Mouse (Mus musculus) embryonic facial prominence, embryonic 14.5 days (tissue): ENCODE measurements around the gene Rps6kb2. TPM values are rescaled to one million over a fixed set of nuclear protein-coding genes. Genes with fewer than 3 reads are reported as not detected.

Experiments used
- ATAC-seq: fragments of 200-750 bp; cut with Nextera tagmentation; 2 replicates; pipeline ENCODE4 v1.8.0; 2017; ENCODE audit warnings: low read depth, moderate number of reproducible peaks, moderate TSS enrichment
- DNase-seq: peaks from one replicate; pipeline ENCODE4 v3.0.0-alpha.2; 2015; ENCODE audit warnings: low spot score
- H3K27ac ChIP-seq: fragments of 300-500 bp; sonication (generic); replicated peaks from 2 replicates; pipeline ENCODE4 v1.5.1; 2014; ENCODE audit warnings: low read depth, mild to moderate bottlenecking, low read length, moderate library complexity
- H3K27me3 ChIP-seq: fragments of 300-500 bp; sonication (generic); replicated peaks from 2 replicates; pipeline ENCODE4 v1.6.1; 2014; ENCODE audit warnings: low read length; ENCODE audit not compliant: control insufficient read depth, insufficient read depth
- H3K36me3 ChIP-seq: fragments of 300-500 bp; sonication (generic); 2 replicates; pipeline ENCODE4 v1.6.1; 2014; ENCODE audit warnings: low read length, mixed read lengths; ENCODE audit not compliant: control insufficient read depth, insufficient read depth
- H3K4me1 ChIP-seq: fragments of 300-500 bp; sonication (generic); 2 replicates; pipeline ENCODE4 v1.6.1; 2014; ENCODE audit warnings: antibody characterized with exemption, low read length; ENCODE audit not compliant: control insufficient read depth, insufficient read depth
- H3K4me2 ChIP-seq: fragments of 300-500 bp; sonication (generic); 2 replicates; pipeline ENCODE4 v1.6.1; 2014; ENCODE audit warnings: low read depth, mild to moderate bottlenecking, low read length, moderate library complexity, mixed read lengths
- H3K4me3 ChIP-seq: fragments of 300-500 bp; sonication (generic); 2 replicates; pipeline ENCODE4 v1.5.1; 2014; ENCODE audit warnings: low read depth, mild to moderate bottlenecking, low read length
- H3K9ac ChIP-seq: fragments of 300-500 bp; sonication (generic); 2 replicates; pipeline ENCODE4 v1.6.1; 2014; ENCODE audit warnings: low read depth, mild to moderate bottlenecking, low read length, moderate library complexity, mixed read lengths
- H3K9me3 ChIP-seq: fragments of 300-500 bp; sonication (generic); 2 replicates; pipeline ENCODE4 v1.6.1; 2016; ENCODE audit warnings: low read length; ENCODE audit not compliant: control insufficient read depth
- WGBS: fragments of 180-500 bp; shearing (Covaris S2); extraction: QIAGEN DNeasy Blood & Tissue Kit; methylation state at CpG from one replicate; pipeline ENCODE4 v1.1.7; 2014; 5-methylcytosine and 5-hydroxymethylcytosine counted together
- polyA plus RNA-seq: library from polyadenylated mRNA; unstranded; fragments of >200 nt; fragmentation: Nextera tagmentation; extraction: Ambion mirVana; gene quantifications from 2 replicates; pipeline ENCODE4 v1.2.1, GENCODE M21; 2014

The Rps6kb2 gene
- polyA plus RNA-seq, 1 experiment from 2014 or later: 34.1 TPM

- Histone ChIP-seq H3K4me3 (peak within 1 kb of the TSS; percentile 94), H3K9me3 (no peaks in the 10 kb centered on the region), H3K9ac (peak within 1 kb of the TSS; percentile 96), H3K27ac (peak within 1 kb of the TSS; percentile 91), H3K4me1 (peaks cover 17% of the 10 kb centered on the region), H3K4me2 (peak within 1 kb of the TSS; percentile 91), H3K27me3 (no peaks in the 10 kb centered on the region), H3K36me3 (peaks cover 34% of the 10 kb centered on the region)
- peak; percentile 96 for DNase-seq
- ATAC-seq: peak; percentile 93
- WGBS: 8% methylated on average over 30 of the region's 47 CpGs
These were observed 28.5 kb upstream of the Rps6kb2 start, which contains the start of gene Ppp1ca for GRCm38 (mm10) chr19:4191528-4192250. TSS of gene Ppp1ca (plus strand) at chr19:4192065.

- ATAC-seq (no peak), DNase-seq (no peak)
- H3K9me3 ChIP-seq: no peaks in the 10 kb centered on the region
- H3K4me1 ChIP-seq: peaks cover 17% of the 10 kb centered on the region
- no peaks in the 10 kb centered on the region for H3K27me3 ChIP-seq
- H3K9ac ChIP-seq: peak within 1 kb of the TSS; percentile 96
- peak within 1 kb of the TSS; percentile 91 for H3K27ac ChIP-seq
- peaks cover 28% of the 10 kb centered on the region for H3K36me3 ChIP-seq
- peak within 1 kb of the TSS; percentile 91 for H3K4me2 ChIP-seq
- H3K4me3 ChIP-seq: peak within 1 kb of the TSS; percentile 94
- 53% methylated on average over 4 of the region's 4 CpGs for WGBS
These were observed 27.7 kb upstream of the Rps6kb2 start, which contains the start of gene Tbc1d10c for GRCm38 (mm10) chr19:4190831-4191334. TSS of gene Tbc1d10c (minus strand) at chr19:4191284.

- peaks cover 10% of the 10 kb centered on the region for H3K36me3 ChIP-seq
- no peak overlapping the region for H3K4me3 ChIP-seq
- no peaks in the 10 kb centered on the region for H3K9me3 ChIP-seq
- H3K4me2 ChIP-seq: no peak overlapping the region
- H3K27me3 ChIP-seq: no peaks in the 10 kb centered on the region
- no peak overlapping the region for H3K9ac ChIP-seq
- H3K4me1 ChIP-seq: peaks cover 27% of the 10 kb centered on the region
- H3K27ac ChIP-seq: no peak overlapping the region
- ATAC-seq: no peak
- DNase-seq: no peak
- WGBS: 81% methylated on average over 12 of the region's 12 CpGs
These were observed 26.0 kb upstream of the Rps6kb2 start for GRCm38 (mm10) chr19:4189051-4189620.

GRCm38 (mm10) chr19:4187303-4187702, 24.1 kb upstream of the Rps6kb2 start:
- peaks cover 16% of the 10 kb centered on the region for H3K4me1 ChIP-seq
- H3K27ac ChIP-seq: no peak overlapping the region
- 64% methylated on average over 3 of the region's 3 CpGs for WGBS
- H3K36me3 ChIP-seq: no peaks in the 10 kb centered on the region
- H3K27me3 ChIP-seq: no peaks in the 10 kb centered on the region
- no peak for DNase-seq
- no peak overlapping the region for H3K9ac ChIP-seq
- H3K9me3 ChIP-seq: no peaks in the 10 kb centered on the region
- no peak overlapping the region for H3K4me3 ChIP-seq
- no peak for ATAC-seq
- H3K4me2 ChIP-seq: no peak overlapping the region

- DNase-seq: no peak
- Histone ChIP-seq H3K4me1 (peaks cover 10% of the 10 kb centered on the region; the same call in 1 of the 2 replicates), H3K9me3 (no peaks in the 10 kb centered on the region), H3K4me2 (no peak overlapping the region), H3K27ac (no peak overlapping the region; the same call in 1 of the 2 replicates), H3K36me3 (no peaks in the 10 kb centered on the region), H3K9ac (no peak overlapping the region), H3K4me3 (no peak overlapping the region), H3K27me3 (no peaks in the 10 kb centered on the region)
- ATAC-seq: no peak
- 46% methylated on average over 15 of the region's 15 CpGs for WGBS
These were observed 22.1 kb upstream of the Rps6kb2 start for GRCm38 (mm10) chr19:4184976-4185975.

- ATAC-seq: peak; percentile 59; the same call in 1 of the 2 replicates
- Histone ChIP-seq H3K27ac (no peak overlapping the region), H3K36me3 (no peaks in the 10 kb centered on the region), H3K4me2 (no peak overlapping the region), H3K27me3 (no peaks in the 10 kb centered on the region), H3K9me3 (no peaks in the 10 kb centered on the region), H3K4me1 (peaks cover 10% of the 10 kb centered on the region; the same call in 1 of the 2 replicates), H3K4me3 (no peak overlapping the region), H3K9ac (no peak overlapping the region)
- DNase-seq: no peak
- 62% methylated on average over 2 of the region's 2 CpGs for WGBS
These were observed 20.5 kb upstream of the Rps6kb2 start for GRCm38 (mm10) chr19:4183689-4184088.

- H3K4me1 ChIP-seq: peaks cover 10% of the 10 kb centered on the region; the same call in 1 of the 2 replicates
- no peak overlapping the region for H3K4me3 ChIP-seq
- ATAC-seq: peak; percentile 58; the same call in 1 of the 2 replicates
- H3K4me2 ChIP-seq: no peak overlapping the region
- H3K27me3 ChIP-seq: no peaks in the 10 kb centered on the region
- H3K36me3 ChIP-seq: no peaks in the 10 kb centered on the region
- H3K9ac ChIP-seq: no peak overlapping the region
- no peaks in the 10 kb centered on the region for H3K9me3 ChIP-seq
- 54% methylated on average over 3 of the region's 3 CpGs for WGBS
- peak; percentile 76 for DNase-seq
- no peak overlapping the region for H3K27ac ChIP-seq
These were observed 18.7 kb upstream of the Rps6kb2 start for GRCm38 (mm10) chr19:4181892-4182291.

- DNase-seq (no peak), ATAC-seq (no peak)
- Histone ChIP-seq H3K36me3 (no peaks in the 10 kb centered on the region), H3K27ac (no peak overlapping the region), H3K27me3 (no peaks in the 10 kb centered on the region), H3K9ac (no peak overlapping the region), H3K4me2 (no peak overlapping the region), H3K4me1 (peaks cover 8% of the 10 kb centered on the region; the same call in 1 of the 2 replicates), H3K9me3 (no peaks in the 10 kb centered on the region), H3K4me3 (no peak overlapping the region)
- 87% methylated on average over 7 of the region's 7 CpGs for WGBS
These were observed 17.3 kb upstream of the Rps6kb2 start for GRCm38 (mm10) chr19:4180411-4180810.
